Mouse (Mus musculus): ENCODE measurements around the gene Nepn.
"Not testable (repeated sequence)": the region's sequence is repeated elsewhere in the genome, so short reads cannot be mapped to it uniquely, and the experiment has no call there.

Gene Nepn

DNA sequence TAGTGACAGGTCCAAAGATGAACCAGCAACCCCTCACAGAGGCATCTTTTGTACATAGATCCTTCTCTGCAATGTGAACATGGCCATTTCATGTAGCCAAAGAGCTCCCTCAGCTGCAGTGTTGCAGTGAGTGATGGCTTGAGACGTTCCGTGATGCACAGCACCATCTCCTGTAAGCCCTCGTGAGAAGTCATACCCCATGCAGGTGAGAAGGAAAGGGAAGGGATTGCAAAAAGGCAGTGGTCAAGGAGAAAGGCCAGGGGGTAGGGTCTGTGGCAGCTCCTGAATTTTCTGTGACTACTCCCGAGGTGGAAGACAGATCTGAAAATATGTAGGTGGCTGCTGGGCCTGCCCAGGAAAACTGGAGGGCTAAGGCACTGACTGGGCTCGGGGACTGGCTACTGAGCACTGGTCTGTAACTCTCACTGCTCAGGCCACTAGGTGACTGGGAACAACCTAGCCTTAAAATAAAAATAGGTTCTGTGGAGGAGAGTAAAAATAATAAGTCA, at the start of gene Nepn:
Nepn (plus strand) TSS at position 51 of the 509 bp plus-strand sequence.
- in situ Hi-C loops (cut with MboI; ENCODE audit: low pct_unique_long_range_greater_than_20kb in 1 of 2, low sequenced_read_pairs in 2 of 2, unreplicated experiment in 1 of 2): loop anchor here (25.0 kb wide), 2 partner anchors 277 to 602 kb away; no protein-coding TSS in a partner anchor

DNA sequence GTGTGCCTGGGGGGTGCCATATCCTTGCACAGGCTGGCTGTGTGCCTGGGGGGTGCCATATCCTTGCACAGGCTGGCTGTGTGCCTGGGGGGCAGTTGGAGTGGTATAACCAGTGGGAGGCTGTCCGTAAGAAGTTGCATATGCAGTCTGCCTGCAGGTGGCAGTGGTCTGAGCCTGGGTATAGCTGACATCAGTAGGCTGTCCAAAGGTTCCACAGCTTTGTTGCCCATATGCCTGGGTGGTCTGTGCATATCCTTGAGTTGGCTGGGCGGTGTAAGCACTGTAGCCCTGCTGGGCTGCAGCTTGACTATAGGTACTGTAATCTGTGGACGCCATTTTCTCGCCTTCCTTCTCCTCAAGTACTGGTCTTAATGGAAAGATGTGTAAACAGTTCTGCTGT, 45.4 kb upstream of the Nepn start:
- in situ Hi-C loops (cut with MboI; ENCODE audit: low pct_unique_long_range_greater_than_20kb in 1 of 2, low sequenced_read_pairs in 2 of 2, unreplicated experiment in 1 of 2): not testable (repeated sequence)

DNA sequence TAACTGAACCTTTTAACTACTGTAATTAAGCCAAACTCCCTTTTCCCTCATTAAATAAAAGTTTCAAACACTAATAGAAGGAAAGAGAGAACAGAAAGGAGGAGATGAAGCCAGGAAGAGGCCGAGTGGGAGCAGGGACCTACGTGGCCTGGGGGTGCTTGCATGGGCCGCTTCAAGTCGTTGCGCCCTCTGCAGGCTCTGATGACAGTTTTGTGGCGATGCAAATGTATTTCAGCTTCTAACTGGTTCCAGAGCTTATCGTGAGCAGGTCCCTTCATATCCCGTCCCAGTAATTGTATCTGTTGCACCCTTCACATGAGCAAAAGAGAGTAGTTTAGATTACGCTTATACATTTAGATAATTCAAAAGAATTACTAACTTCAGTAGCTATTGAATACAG, 35.6 kb upstream of the Nepn start:
- in situ Hi-C loops (cut with MboI; ENCODE audit: low pct_unique_long_range_greater_than_20kb in 1 of 2, low sequenced_read_pairs in 2 of 2, unreplicated experiment in 1 of 2): no loop called here

DNA sequence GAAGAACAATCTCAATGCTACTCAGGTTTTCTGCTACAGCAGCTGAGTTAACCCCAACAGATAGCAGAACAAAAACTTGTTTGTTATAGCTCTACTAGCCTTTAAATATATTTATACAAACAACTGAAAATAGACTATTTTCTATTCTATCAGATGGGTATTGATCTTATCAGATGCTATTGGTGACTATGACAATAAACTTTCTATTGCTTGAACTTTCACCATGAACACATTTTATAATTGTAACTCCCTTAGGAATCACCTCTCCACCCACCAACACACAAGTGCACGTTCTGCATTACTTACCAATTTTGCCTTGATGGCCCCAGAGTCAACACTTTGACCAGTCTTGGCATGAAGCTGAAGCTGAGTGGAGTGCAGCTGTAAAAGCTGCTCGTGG, 30.3 kb upstream of the Nepn start, which contains the start of gene Gm26741:
Gm26741 (plus strand) TSS at position 301 of the 400 bp plus-strand sequence.
- in situ Hi-C loops (cut with MboI; ENCODE audit: low pct_unique_long_range_greater_than_20kb in 1 of 2, low sequenced_read_pairs in 2 of 2, unreplicated experiment in 1 of 2): no loop called here

DNA sequence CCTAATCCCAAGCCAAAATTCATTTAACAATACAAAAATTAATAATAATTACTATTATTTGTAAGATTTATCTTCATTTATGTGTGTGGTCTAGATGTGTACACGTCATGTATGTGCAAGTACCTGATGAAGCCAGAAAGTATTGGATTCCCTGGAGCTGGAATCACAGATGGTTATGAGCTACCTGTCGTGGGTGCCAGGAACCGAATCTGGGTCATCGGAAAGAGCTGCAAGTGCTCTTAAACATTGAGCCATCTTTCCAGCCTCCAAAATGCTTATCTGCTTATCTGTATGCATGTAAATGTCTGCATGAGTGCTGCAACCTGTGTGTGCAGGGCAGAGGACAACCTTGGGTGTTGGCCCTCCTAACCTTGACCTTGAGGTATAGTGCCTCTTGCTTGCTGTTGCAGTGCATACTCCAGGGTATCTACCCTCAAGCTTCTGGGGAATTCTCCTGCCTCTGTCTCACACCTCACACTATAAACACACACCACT, 28.5 kb upstream of the Nepn start:
- in situ Hi-C loops (cut with MboI; ENCODE audit: low pct_unique_long_range_greater_than_20kb in 1 of 2, low sequenced_read_pairs in 2 of 2, unreplicated experiment in 1 of 2): no loop called here

DNA sequence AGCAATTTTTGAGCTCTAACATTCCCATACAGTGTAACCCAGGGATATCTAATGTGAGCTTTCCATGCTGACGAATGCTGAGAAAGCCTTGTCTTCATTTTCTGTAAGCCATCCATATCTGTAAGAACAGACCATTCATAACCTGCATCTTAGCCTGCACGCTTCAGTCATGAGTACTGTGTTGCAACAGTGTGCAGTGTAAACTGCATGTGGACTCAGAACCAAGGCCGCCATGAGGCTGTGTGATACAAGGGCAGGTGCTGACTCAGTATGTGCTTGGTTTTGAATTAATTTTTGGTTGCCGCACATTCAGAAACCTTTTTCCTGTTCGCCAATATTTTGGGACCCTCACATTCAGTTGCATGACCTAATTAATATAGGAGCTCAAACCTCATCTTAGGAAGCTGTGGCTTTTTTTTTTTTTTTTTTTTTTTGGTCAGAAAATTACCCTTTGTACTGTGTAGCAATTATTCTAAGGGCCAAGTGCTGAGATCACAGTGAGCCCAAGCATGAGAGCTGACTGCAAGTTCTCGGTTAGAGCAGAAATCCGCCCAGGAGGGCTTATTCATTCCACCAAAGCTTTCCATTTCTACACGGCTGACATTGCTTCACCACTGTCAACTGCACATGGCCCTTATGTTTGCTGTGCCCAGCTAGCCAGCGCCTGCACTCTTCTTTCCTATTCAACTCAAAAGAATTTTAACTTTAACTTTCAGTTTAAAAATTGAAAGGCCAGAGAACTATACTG, 27.7 kb upstream of the Nepn start:
- in situ Hi-C loops (cut with MboI; ENCODE audit: low pct_unique_long_range_greater_than_20kb in 1 of 2, low sequenced_read_pairs in 2 of 2, unreplicated experiment in 1 of 2): no loop called here

DNA sequence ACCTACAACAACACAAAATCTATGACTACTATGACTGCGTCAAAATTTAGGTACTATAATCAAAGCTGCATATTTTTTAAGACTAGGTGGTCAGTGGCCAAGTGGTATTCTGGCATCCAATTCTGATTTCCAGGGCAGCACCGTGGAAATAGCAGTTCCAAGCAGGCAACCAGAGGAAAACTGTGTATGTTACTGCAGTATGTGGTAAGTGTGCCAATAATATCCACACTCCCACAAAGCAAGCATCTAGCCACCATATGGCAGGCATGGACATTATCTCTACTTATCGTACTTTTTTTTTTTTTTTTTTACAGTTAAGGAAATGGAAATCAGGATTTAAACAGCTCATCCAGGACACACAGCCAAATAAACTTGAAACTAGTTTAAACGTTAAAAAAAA, 20.4 kb upstream of the Nepn start:
- in situ Hi-C loops (cut with MboI; ENCODE audit: low pct_unique_long_range_greater_than_20kb in 1 of 2, low sequenced_read_pairs in 2 of 2, unreplicated experiment in 1 of 2): no loop called here

DNA sequence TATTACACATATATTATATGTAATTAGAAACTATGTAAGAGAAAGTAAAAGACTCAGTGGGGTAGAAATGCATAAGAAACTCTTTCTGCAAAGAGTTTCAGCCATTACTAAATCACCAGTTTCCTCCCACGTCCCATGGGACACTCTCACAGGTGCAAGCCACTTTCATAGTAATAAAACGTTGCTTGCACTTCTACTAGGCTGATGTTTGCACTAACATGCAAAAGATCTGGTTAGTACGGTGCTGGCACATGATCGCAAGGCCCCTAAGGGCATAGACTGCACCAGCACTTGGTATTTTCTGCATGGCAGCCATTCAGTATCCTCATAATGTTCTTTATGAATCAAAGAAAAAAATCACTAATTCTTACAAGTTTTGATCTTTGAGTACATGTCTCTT, 14.9 kb upstream of the Nepn start:
- in situ Hi-C loops (cut with MboI; ENCODE audit: low pct_unique_long_range_greater_than_20kb in 1 of 2, low sequenced_read_pairs in 2 of 2, unreplicated experiment in 1 of 2): no loop called here

DNA sequence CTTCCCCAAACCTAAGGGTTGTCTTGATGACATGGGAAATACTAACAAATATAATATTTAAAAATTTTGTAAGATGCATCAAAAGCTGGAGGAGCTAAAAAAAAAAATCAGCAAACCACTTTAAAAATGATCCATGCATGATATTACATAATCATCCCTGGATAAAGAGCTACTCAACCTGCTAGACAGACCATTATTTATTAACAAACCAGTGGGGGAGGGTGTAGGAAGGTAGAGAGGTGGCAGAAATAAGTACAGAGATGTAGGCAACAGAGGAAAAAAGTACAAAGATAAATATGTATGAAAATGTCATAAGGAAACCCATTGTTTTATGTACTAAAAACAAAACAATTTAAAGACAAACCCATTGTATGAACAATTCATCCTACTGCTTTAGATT, 14.1 kb upstream of the Nepn start:
- in situ Hi-C loops (cut with MboI; ENCODE audit: low pct_unique_long_range_greater_than_20kb in 1 of 2, low sequenced_read_pairs in 2 of 2, unreplicated experiment in 1 of 2): loop anchor here (25.0 kb wide), 2 partner anchors 262 to 587 kb away; no protein-coding TSS in a partner anchor

DNA sequence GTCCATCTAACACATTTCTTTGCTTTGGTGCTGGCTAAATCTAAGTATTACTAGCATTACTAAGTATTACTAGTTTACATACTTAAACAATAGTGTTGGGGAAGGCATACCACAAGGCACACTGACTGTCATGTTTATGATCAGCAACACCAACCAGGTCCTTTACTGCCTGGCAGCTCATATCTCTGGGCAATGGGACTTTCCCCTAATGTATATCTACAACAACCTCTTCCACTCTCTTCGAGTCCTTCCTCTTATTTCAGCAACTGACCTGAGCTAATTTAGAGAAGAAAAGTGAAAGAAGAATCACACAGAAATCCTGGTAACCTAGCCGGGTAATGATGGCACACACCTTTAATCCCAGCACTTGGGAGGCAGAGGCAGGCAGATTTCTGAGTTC, 12.3 kb upstream of the Nepn start:
- in situ Hi-C loops (cut with MboI; ENCODE audit: low pct_unique_long_range_greater_than_20kb in 1 of 2, low sequenced_read_pairs in 2 of 2, unreplicated experiment in 1 of 2): loop anchor here (25.0 kb wide), 2 partner anchors 264 to 589 kb away; no protein-coding TSS in a partner anchor

DNA sequence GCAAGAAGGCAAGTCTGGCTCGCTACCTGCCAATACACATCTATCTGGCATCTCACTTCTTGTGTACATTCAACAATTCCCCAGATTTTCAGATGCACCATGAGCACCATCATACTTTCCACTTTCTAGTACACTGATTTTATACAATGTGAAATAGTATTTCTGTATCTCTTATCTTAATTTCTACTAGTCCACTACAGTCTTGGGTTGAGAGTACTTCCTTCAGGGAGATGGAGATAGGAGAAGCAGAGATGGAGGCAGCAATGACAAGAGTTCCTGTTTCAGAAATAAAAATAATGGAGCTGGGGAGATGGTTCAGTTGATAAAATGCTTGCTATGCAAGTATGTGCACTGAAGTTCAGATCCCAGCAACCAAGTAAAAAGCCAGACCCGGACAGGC, 11.0 kb upstream of the Nepn start:
- in situ Hi-C loops (cut with MboI; ENCODE audit: low pct_unique_long_range_greater_than_20kb in 1 of 2, low sequenced_read_pairs in 2 of 2, unreplicated experiment in 1 of 2): loop anchor here (25.0 kb wide), 2 partner anchors 266 to 591 kb away; no protein-coding TSS in a partner anchor

DNA sequence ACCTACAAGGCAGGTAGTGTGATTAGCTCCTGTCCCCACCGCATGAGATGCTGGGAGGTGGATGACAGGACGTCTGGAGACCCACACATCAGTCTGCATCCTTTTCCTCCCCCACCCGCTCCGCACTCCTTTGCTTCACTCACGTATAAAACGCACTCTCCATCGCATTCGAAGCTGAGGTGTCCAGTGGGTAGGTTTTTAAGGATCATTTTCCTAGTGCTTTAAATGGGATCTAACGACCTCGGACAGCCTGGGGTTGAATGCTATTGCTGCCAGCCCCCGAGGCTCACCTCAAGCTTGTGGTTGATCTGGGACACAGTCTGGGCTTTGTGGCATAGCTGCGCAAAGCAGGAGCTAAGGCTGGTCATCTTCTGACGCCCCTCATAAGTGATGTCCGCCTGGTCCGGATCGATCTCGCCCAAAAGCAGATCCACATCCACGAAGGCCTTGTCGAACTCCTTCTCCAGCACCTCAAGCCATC, 7.4 kb upstream of the Nepn start:
- in situ Hi-C loops (cut with MboI; ENCODE audit: low pct_unique_long_range_greater_than_20kb in 1 of 2, low sequenced_read_pairs in 2 of 2, unreplicated experiment in 1 of 2): loop anchor here (25.0 kb wide), 2 partner anchors 269 to 594 kb away; no protein-coding TSS in a partner anchor

DNA sequence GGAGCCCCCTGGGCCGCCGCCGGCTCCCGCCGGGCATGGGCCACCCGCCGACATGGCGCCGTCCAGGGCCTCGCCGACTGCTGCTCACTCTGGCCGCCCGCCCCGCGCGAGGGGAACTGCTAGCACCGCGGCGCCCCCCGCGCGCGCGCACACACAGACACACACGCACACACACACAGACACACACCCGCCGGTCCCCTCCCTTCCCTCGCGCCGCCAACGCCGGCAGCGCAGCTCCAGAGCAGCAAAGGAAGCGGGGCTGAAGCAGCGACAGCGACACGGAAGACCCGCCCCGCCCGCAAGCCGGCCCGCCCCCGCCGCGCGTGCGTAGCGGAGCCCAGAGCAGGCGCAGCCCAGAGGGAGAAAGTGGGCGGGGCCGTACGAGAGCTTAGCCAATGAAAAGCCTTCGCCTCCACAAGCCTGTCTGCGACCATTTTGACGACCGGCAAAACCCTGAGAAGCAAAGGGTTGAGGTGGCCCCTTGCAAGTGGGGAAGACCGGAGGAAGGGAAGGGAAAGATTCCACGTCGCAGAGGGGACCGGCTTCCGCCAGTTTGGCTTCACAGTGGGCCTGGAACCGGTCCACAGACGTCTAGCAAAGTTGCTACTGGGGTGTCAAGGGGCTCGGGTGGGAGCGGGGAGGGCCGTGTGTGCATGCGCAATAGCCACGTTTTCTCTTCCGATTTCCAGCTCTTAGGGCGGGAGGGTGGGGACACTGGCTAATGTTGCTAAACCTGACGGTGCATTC, 6.8 kb upstream of the Nepn start, which contains the start of gene Gopc:
Gopc (minus strand) TSS at position 280 of the 747 bp plus-strand sequence.
- in situ Hi-C loops (cut with MboI; ENCODE audit: low pct_unique_long_range_greater_than_20kb in 1 of 2, low sequenced_read_pairs in 2 of 2, unreplicated experiment in 1 of 2): loop anchor here (25.0 kb wide), 2 partner anchors 270 to 595 kb away; no protein-coding TSS in a partner anchor

DNA sequence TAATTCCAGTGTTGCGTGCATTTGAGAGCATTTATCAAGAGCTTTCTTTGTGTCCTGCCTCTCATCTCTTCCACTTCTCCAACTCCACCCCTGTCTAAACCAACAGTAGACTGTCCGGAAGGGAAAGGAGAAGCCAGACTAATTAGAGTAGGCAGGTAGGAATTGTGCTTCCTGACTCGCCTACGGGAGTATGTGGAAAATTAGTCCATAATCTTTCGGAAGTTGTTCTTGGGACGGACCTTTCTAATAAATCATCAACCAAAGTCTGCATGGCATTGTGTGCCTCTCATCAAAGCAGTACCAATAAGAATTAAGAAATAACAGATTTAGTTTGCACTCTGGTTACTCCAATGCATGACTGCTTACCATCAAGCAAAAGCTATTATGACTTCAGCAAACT, 5.8 kb upstream of the Nepn start:
- in situ Hi-C loops (cut with MboI; ENCODE audit: low pct_unique_long_range_greater_than_20kb in 1 of 2, low sequenced_read_pairs in 2 of 2, unreplicated experiment in 1 of 2): loop anchor here (25.0 kb wide), 2 partner anchors 271 to 596 kb away; no protein-coding TSS in a partner anchor

DNA sequence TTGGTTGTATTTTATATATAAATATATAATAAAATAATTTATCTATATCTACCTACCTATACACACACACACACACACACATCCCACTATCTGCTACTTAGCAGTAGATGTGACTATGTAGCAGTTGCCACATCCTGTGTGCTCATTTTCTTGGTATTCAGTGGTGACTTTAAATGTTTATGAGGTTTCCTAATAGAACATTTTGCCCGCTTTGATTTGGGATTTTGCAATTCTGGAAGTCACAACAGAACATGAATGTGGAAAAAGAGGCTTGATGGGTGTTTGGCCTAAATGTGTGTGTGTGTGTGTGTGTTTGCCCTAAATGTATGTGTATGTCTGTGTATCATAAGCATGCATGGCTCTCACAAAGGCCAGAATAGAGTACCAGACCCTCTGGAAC, 5.2 kb upstream of the Nepn start:
- in situ Hi-C loops (cut with MboI; ENCODE audit: low pct_unique_long_range_greater_than_20kb in 1 of 2, low sequenced_read_pairs in 2 of 2, unreplicated experiment in 1 of 2): loop anchor here (25.0 kb wide), 2 partner anchors 271 to 596 kb away; no protein-coding TSS in a partner anchor

DNA sequence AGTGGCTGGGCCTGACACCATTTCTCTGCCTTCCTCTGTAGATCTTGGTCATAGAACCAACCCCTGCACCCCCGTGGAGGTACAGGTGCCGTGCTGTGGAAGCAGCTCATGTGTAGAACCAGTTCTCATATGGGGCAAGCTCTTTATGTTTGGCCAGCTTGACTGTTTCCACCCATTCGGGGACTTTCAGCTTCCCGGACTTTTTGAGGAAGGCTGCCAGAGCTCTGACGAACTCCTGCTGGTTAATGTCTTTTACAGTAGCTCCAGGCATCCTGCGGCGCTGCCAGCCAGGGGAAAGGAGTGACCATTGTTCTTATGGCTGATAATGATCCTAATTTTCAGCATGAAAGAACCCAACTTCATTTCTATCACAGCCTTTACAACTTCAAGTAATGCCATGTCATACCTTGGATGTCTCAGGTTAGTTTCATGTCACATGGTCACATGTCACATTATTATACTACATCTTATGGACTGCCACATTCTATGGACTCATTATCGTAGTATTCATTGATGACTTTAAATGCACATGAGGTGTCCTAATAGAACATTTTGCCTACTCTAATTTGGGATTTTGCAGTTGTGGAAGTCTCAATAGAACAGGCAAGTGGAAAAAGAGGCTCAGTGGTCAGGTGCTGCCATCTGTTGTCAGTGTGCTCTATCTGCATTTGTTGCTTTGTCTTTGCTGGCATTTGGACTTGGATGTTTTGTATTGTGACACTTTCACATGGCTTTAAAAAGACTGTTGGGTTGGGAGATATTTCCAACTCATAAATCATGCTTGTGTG, 3.8 kb upstream of the Nepn start:
- in situ Hi-C loops (cut with MboI; ENCODE audit: low pct_unique_long_range_greater_than_20kb in 1 of 2, low sequenced_read_pairs in 2 of 2, unreplicated experiment in 1 of 2): loop anchor here (25.0 kb wide), 2 partner anchors 273 to 598 kb away; no protein-coding TSS in a partner anchor

DNA sequence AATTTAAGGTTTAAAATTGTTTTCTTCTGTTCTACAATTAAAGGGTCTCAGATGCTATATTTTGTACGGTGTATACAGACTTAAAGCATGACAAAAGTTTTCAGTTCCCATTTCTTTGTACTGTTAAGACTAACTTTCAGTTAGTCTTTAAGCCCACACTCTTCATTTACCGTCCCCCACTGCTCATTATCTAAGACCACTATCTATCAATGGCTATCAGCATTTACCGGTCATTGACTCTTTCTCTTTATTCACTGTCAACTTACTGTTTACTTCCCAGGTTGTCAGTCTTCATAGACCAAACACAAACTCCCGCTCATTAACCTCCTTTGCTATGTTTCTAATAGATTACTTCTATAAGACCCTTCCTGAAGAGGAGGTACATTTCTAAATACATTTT, 1.6 kb upstream of the Nepn start:
- in situ Hi-C loops (cut with MboI; ENCODE audit: low pct_unique_long_range_greater_than_20kb in 1 of 2, low sequenced_read_pairs in 2 of 2, unreplicated experiment in 1 of 2): loop anchor here (25.0 kb wide), 2 partner anchors 275 to 600 kb away; no protein-coding TSS in a partner anchor

DNA sequence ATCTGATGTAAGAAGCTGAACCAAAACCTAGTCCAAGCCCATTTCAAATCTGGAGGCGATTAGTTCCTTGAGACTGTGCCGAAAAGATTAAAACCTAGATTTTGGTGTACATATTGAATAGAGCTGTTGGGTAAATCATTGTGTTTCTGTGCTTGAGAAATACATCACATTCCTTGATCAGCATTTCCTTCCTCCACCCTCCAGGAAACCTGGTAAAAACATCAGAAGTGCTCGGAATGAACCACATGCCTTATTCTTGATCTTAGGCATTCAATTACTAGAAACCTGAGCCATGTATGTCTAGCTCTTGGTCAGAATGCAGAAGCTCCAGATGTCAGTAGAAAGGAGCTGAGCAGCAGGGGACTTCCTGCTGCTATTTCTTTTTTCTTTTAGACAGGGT, 666 bp downstream of the Nepn start:
- in situ Hi-C loops (cut with MboI; ENCODE audit: low pct_unique_long_range_greater_than_20kb in 1 of 2, low sequenced_read_pairs in 2 of 2, unreplicated experiment in 1 of 2): loop anchor here (25.0 kb wide), 2 partner anchors 277 to 602 kb away; no protein-coding TSS in a partner anchor
